Mouse (Mus musculus): ENCODE measurements around the gene Dgkh.

DNA sequence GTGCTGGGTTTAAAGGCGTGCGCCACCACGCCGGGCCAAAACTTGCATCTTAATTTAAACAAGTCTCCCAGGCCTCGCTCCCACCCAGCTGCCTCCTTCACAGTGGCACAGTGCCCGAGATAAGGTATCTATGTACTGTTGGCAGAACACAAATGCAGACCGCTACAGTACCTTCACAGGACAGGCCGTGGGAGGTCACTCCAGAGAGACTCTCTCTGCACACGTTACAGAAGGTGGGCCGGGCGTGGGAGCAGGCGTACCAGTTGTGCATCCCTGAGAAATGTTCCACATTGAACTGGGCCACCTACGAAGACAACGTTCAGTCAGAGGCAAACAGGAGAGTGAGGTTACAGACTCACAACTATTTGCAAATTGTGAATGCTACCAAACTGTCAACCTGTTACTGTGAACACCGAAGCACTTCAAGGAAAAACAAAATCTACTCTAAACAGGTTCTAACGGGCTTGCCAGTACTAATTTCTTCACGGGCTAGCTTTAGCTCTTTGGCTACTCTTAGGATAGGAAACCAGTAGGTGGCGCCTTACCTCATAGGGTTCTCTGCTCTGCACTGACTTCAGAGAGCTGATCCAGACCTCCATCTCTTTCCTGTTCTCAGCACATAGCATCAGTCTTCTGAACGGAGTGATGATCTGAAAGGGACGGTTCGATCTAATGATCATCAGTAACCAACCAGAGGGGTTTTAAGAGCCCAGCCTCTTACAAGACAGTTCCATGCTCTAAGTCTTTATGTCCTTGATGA, 104.9 kb downstream of the Dgkh start:
- TF ChIP-seq CTCF (IDR thresholded peaks at IDR 0.05; ENCODE audit: low read depth, low read length) (no peak), POLR2A (IDR thresholded peaks at IDR 0.05; ENCODE audit: borderline replicate concordance, low read depth, low read length) (no peak)
